26 mouse cellular contexts compared by ENCODE assay signal in genomic region chr16:37677586-37677985, GRCm38 (mm10). TPM values are rescaled to one million over a fixed set of nuclear protein-coding genes. Genes with fewer than 3 reads are reported as not detected.
DNase-seq lines count a peak whose midpoint lies in the region; ATAC-seq and TF ChIP-seq lines count a peak whose summit lies in the region.
"Had no signal": no experiment of that assay in that cellular context is flagged by ENCODE, and none has a peak within 500 bp of the region (broad histone marks: within the 10 kb centered on the region; RNA-seq: fewer than 3 reads in every experiment).

No protein-coding gene starts in this region.

- H3K9me3 ChIP-seq in kidney, postnatal 0 days (replicated peaks; ENCODE audit: low read length), result no peaks in the 10 kb centered on the region
- H3K9me3 ChIP-seq in kidney, embryonic 14.5 days (ENCODE audit: control insufficient read depth, low read length), result no peaks in the 10 kb centered on the region; the same call in 1 of the 2 replicates
- no peaks in the 10 kb centered on the region for H3K9me3 ChIP-seq in midbrain, embryonic 11.5 days (ENCODE audit: control insufficient read depth, low read length)
- H3K9me3 ChIP-seq in midbrain, embryonic 15.5 days, result no peaks in the 10 kb centered on the region
- H3K9me3 ChIP-seq: forebrain, embryonic 13.5 days; G1E; heart, embryonic 10.5 days; heart, embryonic 13.5 days had no signal

- no peak overlapping the region for H3K4me2 ChIP-seq in kidney, postnatal 0 days (ENCODE audit: low read length)
- H3K4me2 ChIP-seq in kidney, embryonic 14.5 days (replicated peaks; ENCODE audit: low read depth, low read length), result no peak overlapping the region
- H3K4me2 ChIP-seq in midbrain, embryonic 11.5 days, result no peak overlapping the region
- H3K4me2 ChIP-seq in midbrain, embryonic 15.5 days, result no peak overlapping the region
- H3K4me2 ChIP-seq: forebrain, embryonic 13.5 days; heart, embryonic 13.5 days; hindbrain, embryonic 14.5 days had no signal

- no peak overlapping the region for H3K4me3 ChIP-seq in kidney, postnatal 0 days (replicated peaks; ENCODE audit: low read depth, low read length)
- H3K4me3 ChIP-seq in kidney, embryonic 14.5 days (ENCODE audit: low read length), result no peak overlapping the region
- no peak overlapping the region for H3K4me3 ChIP-seq in midbrain, embryonic 11.5 days (ENCODE audit: low read depth, low read length)
- no peak overlapping the region for H3K4me3 ChIP-seq in midbrain, embryonic 15.5 days
- H3K4me3 ChIP-seq: forebrain, embryonic 10.5 days; forebrain, embryonic 13.5 days; heart, adult 2 months; heart, embryonic 10.5 days; heart, embryonic 13.5 days had no signal

- no peak for TF ChIP-seq CTCF in kidney, postnatal 0 days (IDR thresholded peaks at IDR 0.05; ENCODE audit: low read depth)

- 0 out of 2 replicates have a peak, but pooled peaks cover 9% of the 10 kb centered on the region for H3K4me1 ChIP-seq in kidney, postnatal 0 days (replicated peaks; ENCODE audit: insufficient read depth, low read length)
- H3K4me1 ChIP-seq in kidney, embryonic 14.5 days (ENCODE audit: control insufficient read depth, insufficient read depth, low read length), result peaks cover 17% of the 10 kb centered on the region; the same call in 1 of the 2 replicates
- peaks cover 4% of the 10 kb centered on the region; the same call in 1 of the 2 replicates for H3K4me1 ChIP-seq in midbrain, embryonic 11.5 days (ENCODE audit: control insufficient read depth, insufficient read depth, low read length)
- peaks cover 20% of the 10 kb centered on the region for H3K4me1 ChIP-seq in midbrain, embryonic 15.5 days

- H3K9ac ChIP-seq in kidney, postnatal 0 days (ENCODE audit: low read depth, low read length), result no peak overlapping the region
- H3K9ac ChIP-seq in kidney, embryonic 14.5 days (ENCODE audit: low read depth, low read length), result no peak overlapping the region
- no peak overlapping the region for H3K9ac ChIP-seq in midbrain, embryonic 11.5 days (ENCODE audit: low read length)
- no peak overlapping the region for H3K9ac ChIP-seq in midbrain, embryonic 15.5 days
- H3K9ac ChIP-seq: forebrain, embryonic 13.5 days; heart, embryonic 13.5 days; hindbrain, embryonic 14.5 days had no signal

- H3K27me3 ChIP-seq in kidney, postnatal 0 days (ENCODE audit: insufficient read depth, low read length), result no peaks in the 10 kb centered on the region
- no peaks in the 10 kb centered on the region for H3K27me3 ChIP-seq in kidney, embryonic 14.5 days (ENCODE audit: control insufficient read depth, insufficient read depth, low read length)
- H3K27me3 ChIP-seq in midbrain, embryonic 11.5 days (ENCODE audit: control insufficient read depth, insufficient read depth, low read length), result no peaks in the 10 kb centered on the region
- no peaks in the 10 kb centered on the region for H3K27me3 ChIP-seq in midbrain, embryonic 15.5 days (replicated peaks)
- H3K27me3 ChIP-seq: CH12.LX; forebrain, embryonic 13.5 days; heart, embryonic 13.5 days; Patski had no signal

- peak overlapping the region; percentile 40; the same call in 1 of the 2 replicates for H3K27ac ChIP-seq in kidney, postnatal 0 days
- no peak overlapping the region for H3K27ac ChIP-seq in kidney, embryonic 14.5 days (ENCODE audit: low read depth, low read length)
- no peak overlapping the region; the same call in 1 of the 2 replicates for H3K27ac ChIP-seq in midbrain, embryonic 11.5 days (ENCODE audit: low read depth, low read length)
- H3K27ac ChIP-seq in midbrain, embryonic 15.5 days, result no peak overlapping the region
- H3K27ac ChIP-seq: forebrain, embryonic 10.5 days; forebrain, embryonic 13.5 days; heart, adult 2 months; heart, embryonic 10.5 days; heart, embryonic 13.5 days; hindbrain, embryonic 14.5 days had no signal

- DNase-seq in kidney, adult 9 months, result peak; percentile 41
- DNase-seq in kidney, adult 11 months, result no peak
- peak; percentile 31 for DNase-seq in kidney, postnatal 0 days (ENCODE audit: low spot score)
- DNase-seq in midbrain, embryonic 11.5 days (ENCODE audit: low spot score, missing footprints), result peak; percentile 75
- DNase-seq: adrenal gland, postnatal 10 days; adrenal gland, postnatal 36 days; B cell, adult 2 months; cerebellum, adult 18-20 months; cerebellum, adult 9-10 months; cerebellum, postnatal 14 days; gastrocnemius, postnatal 10 days; gastrocnemius, postnatal 36 days; heart, adult 2 months; heart, postnatal 14 days; heart, postnatal 4 days had no signal

- ATAC-seq in kidney, postnatal 0 days (replicated peaks; ENCODE audit: low FRiP score, low read depth), result no peak
- no peak for ATAC-seq in kidney, embryonic 14.5 days (ENCODE audit: low FRiP score, low TSS enrichment)
- ATAC-seq in midbrain, embryonic 11.5 days (ENCODE audit: low FRiP score), result no peak
- no peak for ATAC-seq in midbrain, embryonic 15.5 days (replicated peaks)
- ATAC-seq: forebrain, embryonic 13.5 days; forebrain, embryonic 16.5 days; Patski had no signal

- H3K36me3 ChIP-seq in kidney, postnatal 0 days (ENCODE audit: insufficient read depth, low read length), result no peaks in the 10 kb centered on the region
- no peaks in the 10 kb centered on the region for H3K36me3 ChIP-seq in kidney, embryonic 14.5 days (ENCODE audit: control insufficient read depth, insufficient read depth, low read length)
- H3K36me3 ChIP-seq in midbrain, embryonic 11.5 days (ENCODE audit: control insufficient read depth, insufficient read depth, low read length), result no peaks in the 10 kb centered on the region
- H3K36me3 ChIP-seq in midbrain, embryonic 15.5 days (replicated peaks), result no peaks in the 10 kb centered on the region
- H3K36me3 ChIP-seq: forebrain, embryonic 10.5 days; G1E; heart, embryonic 10.5 days; heart, embryonic 13.5 days had no signal

- 51% methylated on average over 8 of the region's 8 CpGs for WGBS in kidney, postnatal 0 days
- WGBS in kidney, embryonic 14.5 days, result 53% methylated on average over 8 of the region's 8 CpGs
- WGBS in midbrain, embryonic 11.5 days, result 78% methylated on average over 8 of the region's 8 CpGs
- WGBS in midbrain, embryonic 15.5 days, result 80% methylated on average over 8 of the region's 8 CpGs

RNA-seq across cellular contexts. Expression of gene Ndufb4, which starts 23.3 kb away (rescaled TPM):
- polyA plus RNA-seq in kidney, postnatal 0 days (2015; fragmentation: Nextera tagmentation; extraction: Ambion mirVana), result 142 and 159 TPM in 2 replicates
- polyA plus RNA-seq in kidney, embryonic 14.5 days (2014; fragmentation: Nextera tagmentation; extraction: Ambion mirVana), result 58.1 and 71.9 TPM in 2 replicates
- 65.1 and 66.0 TPM in 2 replicates for polyA plus RNA-seq in midbrain, embryonic 11.5 days (2014; fragmentation: Nextera tagmentation; extraction: Ambion mirVana)
- 46.3 and 49.9 TPM in 2 replicates for polyA plus RNA-seq in midbrain, embryonic 15.5 days (2015; fragmentation: Nextera tagmentation; extraction: Ambion mirVana)
